Mouse (Mus musculus): ENCODE measurements around the gene Mtx3.

Mtx3 gene

GRCm38 (mm10) chr13:92884206-92884605 lies 39.6 kb downstream of the Mtx3 start:
- in situ Hi-C loops (cut with MboI): no loop called here

GRCm38 (mm10) chr13:92884930-92885329 lies 40.4 kb downstream of the Mtx3 start:
- in situ Hi-C loops (cut with MboI): no loop called here

- in situ Hi-C loops (cut with MboI): no loop called here
Observed at GRCm38 (mm10) chr13:92899087-92899486, 54.5 kb downstream of the Mtx3 start.

DNA sequence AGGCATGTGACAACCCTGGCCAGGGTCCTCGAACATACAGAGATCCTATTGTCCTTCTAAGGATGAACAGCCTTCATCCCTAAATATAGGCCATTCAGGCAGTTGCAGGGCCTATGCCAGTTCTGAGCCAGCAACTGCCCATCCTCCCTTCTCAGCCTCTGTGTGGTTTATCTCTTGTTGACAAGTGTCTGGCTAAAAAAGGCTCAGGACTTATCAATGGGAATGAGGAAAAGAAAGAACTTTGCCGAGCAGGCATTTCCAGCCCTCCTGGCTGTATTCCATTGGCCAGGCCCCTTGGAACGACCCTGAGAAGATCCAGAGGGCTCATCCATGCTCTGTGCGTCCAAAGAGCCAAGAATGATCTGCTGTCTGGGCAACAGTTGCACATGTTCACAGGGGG lies 58.7 kb downstream of the Mtx3 start:
- in situ Hi-C loops (cut with MboI): no loop called here

GRCm38 (mm10) chr13:92905944-92906343 lies 61.4 kb downstream of the Mtx3 start:
- in situ Hi-C loops (cut with MboI): no loop called here

GRCm38 (mm10) chr13:92907366-92907765 lies 62.8 kb downstream of the Mtx3 start:
- in situ Hi-C loops (cut with MboI): no loop called here
